Mouse (Mus musculus): ENCODE data around the gene Snx5. TPM values are rescaled to one million over a fixed set of nuclear protein-coding genes. Genes with fewer than 3 reads are reported as not detected.

Snx5 gene
- 1,274 to 1,399 TPM (median 1,295 TPM) in 4 replicates for total RNA-seq (2023)

GRCm38 (mm10) chr2:144270507-144271420 lies at the start of gene Snx5, which contains the start of gene Mgme1:
Gene Snx5 (minus strand): TSS chr2:144270906.
Gene Mgme1 (plus strand): TSS chr2:144270663.

Other genes starting within 250 kb of the Snx5 start
- gene Banf2, start 237.8 kb downstream of the Snx5 start, total RNA-seq (2023): not detected in 4 replicates
- gene Mgme1, start 243 bp downstream of the Snx5 start, total RNA-seq (2023): 8.4 to 9.8 TPM (median 9.4 TPM) in 4 replicates
- gene Ovol2, start 61.2 kb upstream of the Snx5 start, total RNA-seq (2023): not detected in 4 replicates
- 32.3 to 38.4 TPM (median 35.1 TPM) in 4 replicates for gene Kat14, start 98.1 kb upstream of the Snx5 start, total RNA-seq (2023)
- gene Pet117, start 98.1 kb upstream of the Snx5 start, total RNA-seq (2023): 1.2 to 8.4 TPM (median 5.7 TPM) in 4 replicates